In the genomic region with DNA sequence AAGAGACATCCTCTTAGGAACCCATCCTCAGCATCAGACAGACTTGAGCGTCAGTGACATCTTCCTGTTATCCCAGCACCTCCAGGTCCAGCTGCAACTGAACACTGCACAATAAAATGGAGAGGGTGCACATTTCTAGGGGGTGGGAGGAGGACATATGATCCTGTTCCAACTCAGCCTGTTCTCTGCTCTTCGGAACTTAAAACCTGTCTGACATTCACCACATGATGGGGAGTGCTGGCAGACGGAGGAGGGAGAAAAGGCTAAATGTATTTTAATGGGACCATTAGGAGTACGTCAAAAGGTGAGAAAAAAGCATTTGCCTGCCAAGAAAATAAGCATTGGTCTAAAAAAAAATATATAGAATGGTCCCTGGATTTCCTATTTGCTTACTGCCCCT, we compare ENCODE assay signal across 17 mouse cellular contexts.
"Had no signal": no experiment of that assay in that cellular context is flagged by ENCODE, and none has a peak within 500 bp of the region (broad histone marks: within the 10 kb centered on the region; RNA-seq: fewer than 3 reads in every experiment).

No protein-coding gene starts in this region.

- H3K9me3 ChIP-seq: lung, embryonic 15.5 days; megakaryocyte, embryonic 14.5 days; midbrain, embryonic 13.5 days; midbrain, embryonic 15.5 days; neural tube, embryonic 12.5 days; stomach, embryonic 15.5 days had no signal

- H3K4me1 ChIP-seq: lung, embryonic 15.5 days; neural tube, embryonic 12.5 days; stomach, embryonic 15.5 days had no signal

- H3K36me3 ChIP-seq: lung, embryonic 15.5 days; midbrain, embryonic 13.5 days; midbrain, embryonic 15.5 days; neural tube, embryonic 12.5 days; stomach, embryonic 15.5 days had no signal

- H3K4me2 ChIP-seq: lung, embryonic 15.5 days; midbrain, embryonic 11.5 days; midbrain, embryonic 13.5 days; midbrain, embryonic 15.5 days; neural tube, embryonic 12.5 days; stomach, embryonic 15.5 days had no signal

- ATAC-seq: lung, postnatal 0 days; midbrain, embryonic 13.5 days; midbrain, embryonic 15.5 days had no signal

- H3K27me3 ChIP-seq: lung, embryonic 15.5 days; megakaryocyte, embryonic 14.5 days; midbrain, embryonic 15.5 days; stomach, embryonic 15.5 days had no signal

- H3K9ac ChIP-seq: lung, embryonic 15.5 days; midbrain, embryonic 13.5 days; midbrain, embryonic 15.5 days; neural tube, embryonic 12.5 days; stomach, embryonic 15.5 days had no signal

- H3K27ac ChIP-seq: lung, embryonic 15.5 days; macrophage; midbrain, embryonic 13.5 days; midbrain, embryonic 15.5 days; neural tube, embryonic 12.5 days; stomach, embryonic 15.5 days; stomach, postnatal 0 days had no signal

- H3K4me3 ChIP-seq: lung, embryonic 15.5 days; megakaryocyte, embryonic 14.5 days; midbrain, embryonic 13.5 days; midbrain, embryonic 15.5 days; neural tube, embryonic 12.5 days; stomach, embryonic 15.5 days had no signal

- DNase-seq: lung, adult 2 months; lung, postnatal 14 days; lung, postnatal 36 days; right cerebral cortex, postnatal 14 days; thymus, adult 2 months; thymus, postnatal 25 days; thymus, postnatal 4 days had no signal
